Mouse (Mus musculus) adipocyte (in vitro differentiated cells): ENCODE measurements at regions not wholly inside any gene's neighbourhood (a gene's known extent, or its start where the extent isn't known, plus 50 kb on each side); places are given as distances from the start of the nearest gene placed in this dataset.

Experiments
- DNase-seq: peaks from one replicate; pipeline ENCODE4 v3.0.0-alpha.2; 2016; ENCODE audit warnings: low spot score

DNA sequence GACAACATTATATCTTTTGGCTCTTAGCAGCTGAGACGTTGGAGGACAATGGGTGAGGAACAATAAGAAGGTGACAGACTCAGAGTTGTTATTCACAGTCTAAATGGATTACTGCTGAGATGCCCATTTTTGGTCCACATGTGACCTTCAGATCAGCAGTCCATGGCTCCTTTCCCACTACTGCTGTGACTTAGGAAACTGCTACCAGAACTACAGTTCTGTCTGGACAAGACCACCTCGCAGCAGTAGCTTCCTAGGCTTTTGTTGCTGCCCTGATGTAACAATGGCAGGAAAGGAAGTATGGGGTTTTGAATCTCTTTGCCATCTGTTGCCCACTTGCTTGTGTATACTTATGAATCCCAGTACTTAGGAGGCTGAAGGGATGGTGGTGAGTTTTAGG, 135.6 kb upstream of the Pls3 start:
- no peak for DNase-seq

DNA sequence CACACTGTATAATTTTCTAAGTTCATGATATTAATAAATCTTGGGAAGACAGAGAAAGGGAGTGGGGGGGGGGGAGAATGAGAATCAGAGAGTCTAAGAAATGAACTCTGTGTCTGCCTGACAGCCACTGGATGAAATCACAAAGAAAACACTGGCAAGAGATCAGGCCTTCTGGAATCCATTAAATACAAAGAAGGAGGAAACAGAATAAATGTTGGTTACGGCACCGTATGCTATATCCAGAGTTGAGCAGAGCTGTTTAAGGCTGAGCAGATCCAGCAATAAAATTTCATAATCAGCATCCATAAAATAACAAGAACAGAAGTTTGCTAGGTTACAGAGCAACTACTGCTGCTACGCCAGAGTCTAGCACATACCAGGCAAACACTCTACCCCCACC, 103.6 kb upstream of the Pls3 start:
- peak; percentile 2 for DNase-seq

DNA sequence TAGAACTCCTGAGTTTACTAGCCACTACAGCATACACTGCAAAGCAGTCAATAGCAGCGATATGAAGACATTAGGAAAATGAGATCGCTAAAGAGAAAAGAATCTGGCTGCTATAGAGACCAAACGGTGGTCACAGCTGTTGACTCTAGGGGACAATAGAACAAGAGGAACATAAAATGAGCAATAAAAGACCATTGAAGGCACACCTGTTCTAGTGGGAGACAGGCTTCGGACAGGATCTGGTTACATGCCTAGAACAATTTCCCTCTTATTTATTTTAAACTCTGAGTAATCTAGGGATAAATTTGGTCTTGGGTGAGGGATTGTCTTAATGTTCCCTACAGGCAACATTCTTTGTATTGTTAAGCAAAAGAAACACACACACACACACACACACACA, 99.7 kb upstream of the Pls3 start:
- DNase-seq: no peak

DNA sequence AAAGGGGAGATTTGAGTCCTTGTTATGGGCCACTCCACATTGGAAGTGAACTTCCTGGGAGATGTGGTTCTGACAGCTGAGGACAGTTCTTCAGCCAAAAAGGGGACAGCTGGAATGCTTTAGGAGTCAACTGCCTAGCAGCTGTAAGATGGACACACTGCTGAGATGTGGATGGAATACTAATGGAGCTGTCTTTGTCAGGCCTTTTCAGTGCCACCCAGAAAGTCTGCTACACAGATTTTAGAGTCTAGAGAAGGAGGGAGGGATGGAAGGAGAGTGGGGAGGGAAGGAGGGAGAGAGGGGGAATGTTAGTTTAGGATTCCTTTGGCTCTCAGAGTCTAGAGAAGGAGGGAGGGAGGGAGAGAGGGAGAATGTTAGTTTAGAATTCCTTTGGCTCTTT, 74.7 kb upstream of the Pls3 start:
- DNase-seq: no peak

DNA sequence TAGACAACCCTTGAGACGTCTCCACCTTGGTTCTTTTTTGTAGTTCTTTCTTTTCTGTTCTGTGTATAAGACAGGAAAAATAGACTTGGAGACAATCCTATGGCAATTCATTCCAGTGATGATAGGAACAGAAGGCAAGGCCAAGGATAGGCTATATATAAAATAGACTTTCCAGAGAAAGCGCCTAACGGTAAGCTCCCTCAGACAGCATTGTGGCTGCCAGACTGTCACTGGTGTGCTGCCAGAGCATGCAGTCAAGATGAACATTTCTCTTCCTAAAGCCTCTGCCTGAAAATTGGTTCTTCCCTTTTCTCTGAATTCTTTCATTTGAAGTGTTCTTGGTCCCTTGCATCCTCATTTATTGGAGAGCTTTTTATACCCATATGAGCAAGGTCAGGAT, 53.9 kb upstream of the Pls3 start:
- DNase-seq: no peak
